Mouse (Mus musculus): Measurements from ENCODE around the gene Rasa2. TPM values are rescaled to one million over a fixed set of nuclear protein-coding genes. Genes with fewer than 3 reads are reported as not detected.

Gene Rasa2
- total RNA-seq (2023) = 60.0 TPM

DNA sequence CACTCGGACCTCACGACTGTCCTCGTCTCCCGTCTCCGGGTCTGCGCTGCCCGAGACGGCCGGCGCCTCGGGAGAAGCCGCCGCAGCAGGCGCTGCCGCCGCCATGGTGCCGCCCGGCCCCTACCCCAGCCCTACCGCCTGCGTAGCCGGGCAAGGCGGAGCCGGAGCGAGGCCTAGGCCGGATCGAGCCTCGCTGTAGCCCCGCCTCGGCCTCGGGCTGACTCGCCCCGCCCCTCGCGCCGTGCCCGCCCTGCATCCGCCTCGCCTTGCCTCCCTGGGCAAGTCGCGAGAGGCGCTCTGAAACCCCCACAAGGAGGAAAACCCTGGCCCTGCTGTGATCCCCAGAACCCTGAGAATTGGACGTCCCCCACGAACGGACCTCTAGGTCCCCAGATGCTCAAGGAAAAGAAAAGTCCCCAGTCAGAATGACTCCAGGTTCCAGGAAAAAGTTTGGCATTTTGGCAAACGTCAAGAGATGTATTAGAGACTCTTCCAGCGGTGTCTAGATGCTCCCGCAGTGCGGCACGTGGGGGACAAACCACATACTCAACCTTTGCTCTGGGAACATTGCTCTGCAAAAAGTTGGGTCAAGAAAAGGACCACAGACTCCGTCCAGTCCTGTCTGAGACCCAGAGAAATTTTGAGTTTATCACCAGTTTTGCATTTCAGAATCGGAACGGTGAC, at the start of gene Rasa2:
Rasa2 (minus strand) TSS at position 229 of the 684 bp plus-strand sequence.

GRCm38 (mm10) chr9:96524972-96525506, 106.4 kb downstream of the Rasa2 start, which contains the start of gene Gm28729:
Gene Gm28729, minus strand, starts transcription at chr9:96525264.

Other genes starting within 250 kb of the Rasa2 start
- 42.3 TPM for gene Rnf7, start 152.9 kb downstream of the Rasa2 start, total RNA-seq (2023)
- not detected for gene Gm28729, start 106.4 kb downstream of the Rasa2 start, total RNA-seq (2023)
- 28.7 TPM for gene Zbtb38, start 121.2 kb upstream of the Rasa2 start, total RNA-seq (2023)